Mouse (Mus musculus): ENCODE results near the gene Hist2h2aa2.
"Not testable (repeated sequence)": the region's sequence is repeated elsewhere in the genome, so short reads cannot be mapped to it uniquely, and the experiment has no call there.

The Hist2h2aa2 gene

GRCm38 (mm10) chr3:96239949-96240798 is at the start of gene Hist2h2aa2:
Gene Hist2h2aa2, minus strand, starts transcription at chr3:96240276.
- DNase-seq: peak; percentile 92

DNA sequence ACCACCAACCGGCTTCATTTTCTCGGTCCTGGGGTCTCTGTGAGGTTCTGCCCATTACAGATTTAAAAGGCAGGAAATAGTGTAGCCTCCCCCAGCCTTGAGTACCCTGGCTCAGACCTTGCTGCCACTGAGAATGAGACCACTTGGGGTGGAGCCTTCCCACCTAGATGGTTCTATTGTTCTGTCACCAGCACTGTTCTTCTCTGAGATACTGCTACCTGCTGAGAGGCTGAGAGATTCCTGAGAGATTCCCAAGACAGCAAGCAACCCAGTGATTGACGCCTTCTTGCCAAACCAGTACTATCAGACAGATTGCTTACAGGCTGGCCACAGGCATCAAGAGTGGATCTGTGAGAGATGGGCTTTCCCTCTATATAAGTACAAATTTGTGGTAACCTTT is 49.1 kb upstream of the Hist2h2aa2 start:
- DNase-seq: no peak

GRCm38 (mm10) chr3:96287334-96287733 is 47.3 kb upstream of the Hist2h2aa2 start:
- DNase-seq: not testable (repeated sequence)

DNA sequence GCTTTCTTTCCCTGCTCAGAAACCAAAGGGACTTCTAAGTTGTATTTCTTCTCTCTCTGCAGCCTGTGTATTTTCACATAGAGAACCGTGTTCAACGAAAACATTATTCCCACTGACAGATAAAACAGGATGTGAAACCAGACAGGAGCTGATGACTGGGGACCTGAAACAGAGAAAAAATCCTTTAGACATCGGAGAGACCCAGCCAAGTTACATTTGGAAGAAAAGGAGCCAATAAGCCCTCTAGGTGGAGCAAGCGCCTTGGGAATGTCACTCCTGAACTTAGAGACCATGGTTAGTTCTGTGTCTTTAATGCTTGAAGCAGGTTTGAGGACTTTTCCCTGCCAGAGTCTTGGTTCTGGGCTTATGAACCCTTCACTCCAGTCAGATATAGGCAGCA is 44.4 kb upstream of the Hist2h2aa2 start:
- DNase-seq: no peak

GRCm38 (mm10) chr3:96280660-96281059 is 40.6 kb upstream of the Hist2h2aa2 start:
- DNase-seq: no peak

- peak; percentile 97 for DNase-seq
These were observed 37.9 kb upstream of the Hist2h2aa2 start for GRCm38 (mm10) chr3:96277800-96278624.

DNA sequence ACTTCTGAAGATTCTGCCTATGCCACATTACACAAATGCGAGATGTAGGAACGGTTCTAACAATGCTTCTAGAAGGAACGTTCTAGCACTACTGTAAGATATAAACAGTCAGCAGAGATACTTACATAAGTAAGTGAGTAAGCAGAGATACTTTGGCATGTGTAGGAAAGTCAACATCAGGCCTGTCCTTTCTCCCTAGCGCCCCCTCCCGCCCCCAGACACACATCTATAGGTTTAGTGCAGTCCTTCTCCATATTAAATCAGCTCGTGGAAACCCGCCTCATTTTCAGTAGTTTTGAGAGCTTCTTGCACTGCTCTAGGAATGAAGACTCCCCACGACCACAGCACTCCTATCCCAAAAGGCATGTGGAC is 37.3 kb upstream of the Hist2h2aa2 start:
- peak; percentile 95 for DNase-seq

DNA sequence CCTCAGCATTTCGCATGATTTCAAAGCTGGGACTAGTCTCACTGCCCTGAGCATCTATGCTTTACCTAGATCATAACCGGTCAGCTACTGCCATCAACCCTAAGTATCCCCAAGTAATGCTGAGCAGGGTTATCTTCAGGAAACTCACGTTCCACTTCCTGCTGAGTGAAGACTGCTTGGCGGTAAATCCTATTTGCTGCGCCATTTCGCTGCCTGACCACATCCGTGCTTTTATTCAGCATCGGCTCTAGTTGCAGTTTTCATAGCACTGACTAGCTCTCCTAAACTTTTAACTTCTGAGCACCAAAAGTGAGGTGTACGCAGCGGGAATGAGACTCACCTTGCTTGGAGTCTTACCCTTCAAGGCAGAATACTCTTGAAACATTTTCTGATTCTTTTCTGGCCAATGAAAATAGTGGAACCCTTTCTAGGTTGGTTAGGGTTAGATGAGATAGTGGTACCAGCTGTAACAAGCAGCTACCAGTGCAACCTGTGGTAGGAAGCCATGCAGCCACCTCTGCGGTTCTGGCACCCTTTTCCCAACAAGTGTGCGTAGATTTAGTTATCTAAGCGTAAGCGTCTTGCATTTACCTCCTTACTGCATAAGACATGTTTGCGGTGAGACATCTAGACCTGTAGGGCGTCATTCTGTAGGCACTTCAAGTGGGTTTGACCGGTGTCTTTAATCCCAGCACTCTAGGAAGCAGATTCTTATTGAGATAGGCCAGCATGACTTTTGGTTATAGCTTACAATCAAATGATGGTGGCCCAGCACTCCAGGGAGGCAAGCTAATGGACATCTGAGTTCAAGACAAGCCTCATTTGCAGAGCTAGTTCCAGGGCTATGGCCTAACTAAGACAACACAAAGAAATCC is 33.8 kb upstream of the Hist2h2aa2 start:
- DNase-seq: peak; percentile 55

DNA sequence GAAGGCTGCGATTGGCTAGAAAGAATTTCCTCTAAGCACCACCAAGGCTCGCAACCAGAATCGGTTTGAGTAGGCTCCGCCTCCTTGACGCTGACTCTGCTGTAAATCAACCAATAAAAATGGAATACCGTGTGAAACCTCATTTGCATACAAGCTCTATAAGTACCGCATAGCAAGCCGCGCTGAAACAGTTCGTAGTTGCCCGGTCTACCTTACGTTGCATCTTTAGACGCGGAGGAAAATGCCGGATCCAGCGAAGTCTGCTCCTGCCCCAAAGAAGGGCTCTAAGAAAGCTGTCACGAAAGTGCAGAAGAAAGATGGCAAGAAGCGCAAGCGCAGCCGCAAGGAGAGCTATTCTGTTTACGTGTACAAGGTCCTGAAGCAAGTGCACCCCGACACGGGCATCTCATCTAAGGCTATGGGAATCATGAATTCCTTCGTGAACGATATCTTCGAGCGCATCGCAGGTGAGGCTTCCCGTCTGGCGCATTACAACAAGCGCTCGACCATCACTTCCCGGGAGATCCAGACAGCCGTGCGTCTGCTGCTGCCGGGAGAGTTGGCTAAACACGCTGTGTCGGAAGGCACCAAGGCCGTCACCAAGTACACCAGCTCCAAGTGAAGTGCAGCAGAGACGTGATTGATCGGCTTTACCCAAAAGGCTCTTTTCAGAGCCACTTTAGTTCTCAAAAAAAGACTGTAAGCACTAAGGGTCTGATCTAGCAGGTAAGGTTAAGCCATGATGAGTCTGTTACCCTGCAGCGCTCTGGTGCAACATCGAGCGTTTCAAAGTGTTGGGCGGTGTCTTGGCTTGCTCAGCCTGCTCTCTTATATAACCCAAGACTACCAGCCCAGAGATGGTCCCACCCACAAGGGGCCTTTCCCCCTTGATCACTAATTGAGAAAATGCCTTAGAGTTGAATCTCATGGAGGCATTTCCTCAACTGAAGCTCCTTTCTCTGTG is 29.7 kb upstream of the Hist2h2aa2 start, which contains the start of gene Hist2h2bb:
Gene Hist2h2bb (plus strand): TSS at position 242 of the 964 bp plus-strand sequence.
- DNase-seq: peak; percentile 87

DNA sequence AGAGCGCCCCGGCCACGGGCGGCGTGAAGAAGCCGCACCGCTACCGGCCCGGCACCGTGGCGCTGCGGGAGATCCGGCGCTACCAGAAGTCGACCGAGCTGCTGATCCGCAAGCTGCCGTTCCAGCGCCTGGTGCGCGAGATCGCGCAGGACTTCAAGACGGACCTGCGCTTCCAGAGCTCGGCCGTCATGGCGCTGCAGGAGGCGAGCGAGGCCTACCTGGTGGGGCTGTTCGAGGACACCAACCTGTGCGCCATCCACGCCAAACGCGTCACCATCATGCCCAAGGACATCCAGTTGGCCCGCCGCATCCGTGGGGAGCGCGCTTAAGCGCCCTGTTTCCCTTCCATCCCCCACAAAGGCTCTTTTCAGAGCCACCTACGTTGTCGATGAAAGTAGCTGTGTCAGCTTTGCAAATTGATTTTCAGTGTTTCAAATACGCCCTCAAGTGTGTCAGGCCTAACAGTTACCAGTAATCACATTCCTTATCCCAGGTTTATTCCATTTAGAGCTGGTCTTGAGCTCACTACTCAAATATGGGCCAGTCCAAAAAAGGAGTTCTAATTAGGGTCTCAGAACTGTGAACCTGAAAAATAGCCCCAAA is 28.8 kb upstream of the Hist2h2aa2 start:
- peak; percentile 54 for DNase-seq

DNA sequence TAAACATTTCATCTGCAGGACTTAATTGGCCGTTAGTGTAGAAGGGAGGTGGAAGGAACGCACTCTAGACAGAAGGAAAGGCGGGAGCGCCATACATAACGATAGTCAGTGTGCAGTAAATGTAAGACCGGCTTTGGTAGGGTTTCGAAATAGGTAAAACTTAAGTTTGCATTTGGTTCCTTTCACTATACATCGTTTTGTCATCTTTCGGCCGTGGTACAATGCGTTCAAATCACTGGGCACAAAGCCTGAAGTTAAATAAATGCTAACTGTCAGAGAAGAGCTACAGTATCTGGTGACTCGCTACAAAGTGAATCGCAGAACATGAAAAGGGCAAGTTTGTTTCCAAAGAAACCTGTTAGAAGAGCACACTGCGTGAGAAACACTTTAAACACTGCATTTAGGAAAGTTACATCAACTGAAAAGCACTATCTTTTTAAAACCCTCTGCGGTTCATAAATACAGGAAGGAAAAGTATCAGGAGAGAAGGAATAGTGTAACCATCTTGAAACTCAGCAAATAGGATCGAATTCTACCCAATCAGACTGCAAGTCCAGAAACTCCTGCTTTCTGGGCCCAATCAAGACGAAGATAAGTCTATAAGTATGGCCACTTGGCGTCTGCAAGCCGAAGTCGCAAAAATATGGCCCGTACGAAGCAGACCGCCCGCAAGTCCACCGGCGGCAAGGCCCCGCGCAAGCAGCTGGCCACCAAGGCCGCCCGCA is 28.1 kb upstream of the Hist2h2aa2 start, which contains the start of gene Hist2h3b:
Gene Hist2h3b (plus strand): TSS at position 604 of the 725 bp plus-strand sequence.
- peak; percentile 85 for DNase-seq

GRCm38 (mm10) chr3:96267541-96267940 is 27.5 kb upstream of the Hist2h2aa2 start:
- DNase-seq: no peak

DNA sequence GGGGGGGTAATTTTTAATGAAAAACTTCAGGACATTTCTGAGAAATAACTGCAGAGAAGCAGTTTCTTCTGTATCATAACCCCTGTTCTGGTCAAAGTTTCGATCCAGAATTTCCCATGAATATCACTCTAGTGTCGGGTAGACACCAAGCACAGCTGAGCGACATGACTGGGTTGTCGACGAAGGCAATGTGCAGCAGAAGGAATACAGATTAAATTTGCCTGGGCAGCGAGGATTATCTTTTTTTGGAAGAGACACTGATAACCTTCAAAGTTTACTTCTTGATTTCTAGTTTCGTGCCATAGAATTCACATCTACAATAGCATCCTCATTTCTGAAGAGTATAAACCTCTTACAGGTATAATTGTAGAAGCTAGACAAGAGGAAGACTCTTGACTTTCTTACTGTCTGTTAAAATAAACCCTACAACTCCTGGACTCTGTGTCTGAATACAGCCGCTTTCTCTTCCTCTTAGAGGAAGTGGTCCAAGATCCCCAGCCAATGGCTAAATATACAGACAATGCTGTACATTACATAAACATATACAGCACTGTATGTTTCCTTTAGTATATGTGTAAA is 26.1 kb upstream of the Hist2h2aa2 start:
- no peak for DNase-seq

- no peak for DNase-seq
These were observed 24.4 kb upstream of the Hist2h2aa2 start for GRCm38 (mm10) chr3:96264404-96264949.

GRCm38 (mm10) chr3:96263558-96264403 is 23.7 kb upstream of the Hist2h2aa2 start:
- DNase-seq: peak; percentile 65

DNA sequence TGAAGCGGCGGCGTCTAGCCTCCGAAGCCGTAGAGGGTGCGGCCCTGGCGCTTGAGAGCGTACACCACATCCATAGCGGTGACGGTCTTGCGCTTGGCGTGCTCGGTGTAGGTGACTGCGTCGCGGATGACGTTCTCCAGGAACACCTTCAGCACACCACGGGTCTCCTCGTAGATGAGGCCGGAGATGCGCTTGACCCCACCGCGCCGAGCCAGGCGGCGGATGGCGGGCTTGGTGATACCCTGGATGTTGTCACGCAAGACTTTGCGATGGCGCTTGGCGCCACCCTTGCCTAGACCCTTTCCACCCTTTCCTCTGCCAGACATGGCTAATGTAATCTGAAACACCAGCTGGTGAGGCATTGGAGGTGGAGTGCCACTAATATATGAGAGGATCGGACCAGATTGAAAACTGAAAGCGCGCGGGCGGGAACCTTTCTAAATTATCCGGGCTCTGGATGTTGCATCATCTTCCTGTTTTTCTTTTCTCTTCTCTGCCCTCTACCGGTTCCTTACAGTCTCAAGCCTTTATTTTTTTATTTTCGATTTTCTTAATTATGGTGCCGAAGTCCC is 23.0 kb upstream of the Hist2h2aa2 start, which contains the start of gene Hist2h4:
Gene Hist2h4 (minus strand): TSS at position 333 of the 572 bp plus-strand sequence.
- DNase-seq: peak; percentile 91

- DNase-seq: peak; percentile 56
These were observed 22.3 kb upstream of the Hist2h2aa2 start for GRCm38 (mm10) chr3:96262216-96262875.
